Mouse (Mus musculus) ES-E14 (cell line): ENCODE measurements around the gene Pla2g2d.

Experiments
- HCFC1 ChIP-seq: IDR thresholded peaks from 2 replicates; pipeline ENCODE4 v1.6.1; 2012; ENCODE audit warnings: low read length, inconsistent platforms, borderline replicate concordance; ENCODE audit not compliant: insufficient read depth
- ZC3H11A ChIP-seq: IDR thresholded peaks from 2 replicates; pipeline ENCODE4 v1.6.1; 2012; ENCODE audit warnings: low read depth, mild to moderate bottlenecking, inconsistent platforms, low read length, borderline replicate concordance

GRCm38 (mm10) chr4:138772386-138772785, 3.1 kb upstream of the Pla2g2d start:
- TF ChIP-seq ZC3H11A (no peak), HCFC1 (no peak)
